Mouse (Mus musculus): ENCODE measurements around the gene Pum1. TPM values are rescaled to one million over a fixed set of nuclear protein-coding genes. Genes with fewer than 3 reads are reported as not detected.

Pum1 gene
- total RNA-seq, 1 experiment from 2014 or later = 96.9 TPM

GRCm38 (mm10) chr4:130726118-130726517 is 63.0 kb downstream of the Pum1 start:
- no peak for DNase-seq

- DNase-seq = no peak
Measured at GRCm38 (mm10) chr4:130735957-130736356, 72.8 kb downstream of the Pum1 start.

- DNase-seq = peak; percentile 44
Measured at GRCm38 (mm10) chr4:130738527-130738926, 75.4 kb downstream of the Pum1 start.

- no peak for DNase-seq
Measured at GRCm38 (mm10) chr4:130744058-130744457, 80.9 kb downstream of the Pum1 start.

GRCm38 (mm10) chr4:130745561-130746306 is 82.6 kb downstream of the Pum1 start:
- DNase-seq = peak; percentile 59

- no peak for DNase-seq
Measured at GRCm38 (mm10) chr4:130749566-130749965, 86.4 kb downstream of the Pum1 start.

GRCm38 (mm10) chr4:130751966-130752365 is 88.8 kb downstream of the Pum1 start:
- DNase-seq = no peak

- DNase-seq = peak; percentile 14
Measured at GRCm38 (mm10) chr4:130752591-130752990, 89.5 kb downstream of the Pum1 start.

GRCm38 (mm10) chr4:130753755-130754154 is 90.6 kb downstream of the Pum1 start:
- no peak for DNase-seq

- DNase-seq = no peak
Measured at GRCm38 (mm10) chr4:130754776-130755175, 91.7 kb downstream of the Pum1 start.

GRCm38 (mm10) chr4:130759875-130760274 is 96.8 kb downstream of the Pum1 start:
- no peak for DNase-seq

- DNase-seq = no peak
Measured at GRCm38 (mm10) chr4:130761809-130762208, 98.7 kb downstream of the Pum1 start.

GRCm38 (mm10) chr4:130765399-130766160 is 102.5 kb downstream of the Pum1 start:
- no peak for DNase-seq

- DNase-seq = no peak
Measured at GRCm38 (mm10) chr4:130766387-130766786, 103.3 kb downstream of the Pum1 start.

- DNase-seq = no peak
Measured at GRCm38 (mm10) chr4:130766926-130767325, 103.8 kb downstream of the Pum1 start.

GRCm38 (mm10) chr4:130773899-130774298 is 110.8 kb downstream of the Pum1 start:
- no peak for DNase-seq

- no peak for DNase-seq
Measured at GRCm38 (mm10) chr4:130774822-130775221, 111.7 kb downstream of the Pum1 start.

GRCm38 (mm10) chr4:130777647-130778046 is 114.5 kb downstream of the Pum1 start:
- no peak for DNase-seq

GRCm38 (mm10) chr4:130779037-130779436 is 115.9 kb downstream of the Pum1 start:
- no peak for DNase-seq

GRCm38 (mm10) chr4:130782492-130782891 is 119.4 kb downstream of the Pum1 start:
- no peak for DNase-seq

- DNase-seq = no peak
Measured at GRCm38 (mm10) chr4:130784755-130785154, 121.6 kb downstream of the Pum1 start.

GRCm38 (mm10) chr4:130787530-130787929 is 124.4 kb downstream of the Pum1 start:
- DNase-seq = no peak

GRCm38 (mm10) chr4:130790180-130790579 is 127.1 kb downstream of the Pum1 start:
- peak; percentile 81 for DNase-seq
